Mouse (Mus musculus) myocyte (in vitro differentiated cells): ENCODE measurements around the gene Kcna2.

ENCODE experiments used
- CEBPB ChIP-seq: IDR thresholded peaks from 2 replicates; pipeline ENCODE4 v1.6.1; 2011; ENCODE audit warnings: mild to moderate bottlenecking, moderate library complexity; ENCODE audit not compliant: poor library complexity, insufficient read depth, severe bottlenecking
- E2F4 ChIP-seq: IDR thresholded peaks from one replicate; pipeline ENCODE4 v1.6.1; 2011; ENCODE audit warnings: mild to moderate bottlenecking, control low read depth, moderate library complexity; ENCODE audit not compliant: insufficient read depth
- MAX ChIP-seq: IDR thresholded peaks from one replicate; pipeline ENCODE4 v1.6.1; 2011; ENCODE audit warnings: low read depth, mild to moderate bottlenecking, control low read depth
- MYOG ChIP-seq, 3 experiments: IDR thresholded peaks; one replicate each; pipeline ENCODE4 v1.6.1; 2011; ENCODE audit warnings: control low read depth in 2 of 3, low read depth in 2 of 3, mild to moderate bottlenecking in 2 of 3; ENCODE audit not compliant: insufficient read length in 2 of 3, control insufficient read depth in 1 of 3, insufficient read depth in 1 of 3
- POLR2A ChIP-seq: IDR thresholded peaks from one replicate; pipeline ENCODE4 v1.6.1; 2011; ENCODE audit warnings: low read depth, mild to moderate bottlenecking, control low read depth, moderate library complexity; ENCODE audit not compliant: insufficient read length
- POLR2AphosphoS2 ChIP-seq: IDR thresholded peaks from one replicate; pipeline ENCODE4 v1.6.1; 2011; ENCODE audit warnings: low read depth, control low read depth; ENCODE audit not compliant: insufficient read length
- REST ChIP-seq: IDR thresholded peaks from one replicate; pipeline ENCODE4 v1.6.1; 2011; ENCODE audit warnings: mild to moderate bottlenecking, control low read depth, moderate library complexity; ENCODE audit not compliant: insufficient read depth, insufficient read length
- TCF12 ChIP-seq: IDR thresholded peaks from one replicate; pipeline ENCODE4 v1.6.1; 2011; ENCODE audit warnings: mild to moderate bottlenecking, control low read depth; ENCODE audit not compliant: poor library complexity, insufficient read depth, severe bottlenecking
- USF1 ChIP-seq: IDR thresholded peaks from one replicate; pipeline ENCODE4 v1.6.1; 2011; ENCODE audit warnings: low read depth, mild to moderate bottlenecking, control low read depth, moderate library complexity

DNA sequence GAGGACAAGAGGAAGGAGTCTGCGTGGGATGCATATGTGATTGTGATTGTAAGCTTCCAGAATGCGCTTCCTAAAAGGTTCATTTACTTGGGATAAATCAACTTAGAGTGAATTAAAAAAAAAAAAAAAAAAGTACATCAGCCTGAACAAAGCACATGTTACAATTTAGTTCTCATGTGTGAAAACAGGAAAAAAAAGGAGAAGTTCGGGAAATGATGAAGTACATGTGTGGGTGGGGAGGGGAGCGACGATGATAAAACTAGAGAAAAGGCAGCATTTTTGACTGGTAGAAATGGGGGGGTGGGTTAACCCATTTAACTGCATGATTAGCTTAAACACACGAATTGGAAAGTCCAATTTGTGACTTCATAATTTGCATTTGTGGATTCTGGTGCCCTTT is 33.7 kb upstream of the Kcna2 start:
- TF ChIP-seq TCF12 (no peak), POLR2AphosphoS2 (no peak), POLR2A (no peak), E2F4 (no peak), CEBPB (no peak), MAX (no peak), MYOG (IDR thresholded peaks at IDR 0.05; ENCODE audit: control insufficient read depth in 1 of 3, insufficient read depth in 1 of 3, insufficient read length in 2 of 3, low read depth in 2 of 3) (no peak), USF1 (no peak), REST (no peak)
